Mouse (Mus musculus) spleen, postnatal 4 days (tissue): Measurements from ENCODE around the gene Amdhd2.

ENCODE experiments used
- DNase-seq, 2 experiments: peaks; one replicate each; pipeline ENCODE4 v3.0.0; 2022; ENCODE audit warnings: low spot score in 2 of 2

The Amdhd2 gene

DNA sequence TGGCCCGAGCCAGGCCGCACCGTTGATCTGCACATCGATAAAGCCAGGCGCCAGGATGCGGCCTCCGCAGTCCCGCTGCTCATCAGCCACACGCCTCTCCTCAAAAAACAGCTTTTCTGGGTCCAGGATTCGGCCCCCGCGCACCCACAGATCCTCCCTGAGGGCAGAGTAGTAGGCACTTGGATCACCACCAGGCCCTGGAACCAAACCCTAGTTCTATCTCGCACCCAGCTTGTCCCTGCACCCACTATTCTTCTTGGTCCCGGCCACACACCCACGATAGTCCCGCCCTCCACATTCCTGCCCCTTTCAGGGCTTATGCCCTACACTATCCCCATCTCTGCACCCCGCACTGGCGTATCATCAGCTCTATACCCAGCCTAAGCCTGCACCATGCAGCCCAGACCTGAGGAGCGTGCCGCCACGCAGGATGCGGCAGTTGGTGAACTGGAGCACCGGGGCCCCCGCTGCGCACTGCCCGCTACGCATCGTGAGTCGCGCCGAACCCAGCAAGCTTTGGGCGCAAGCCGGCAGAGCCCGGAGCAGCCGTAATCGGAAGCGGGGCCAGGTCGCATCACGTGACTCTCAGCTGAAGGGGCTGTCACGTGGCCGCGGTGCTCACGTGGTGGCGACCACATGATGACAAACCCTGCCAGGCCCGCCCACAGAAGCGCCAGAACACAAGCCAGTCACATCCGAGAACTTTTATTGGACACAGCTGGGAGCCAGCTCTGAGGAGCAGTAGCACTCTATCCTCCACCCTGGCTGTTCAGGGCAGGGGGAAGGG is at the start of gene Amdhd2:
Gene Amdhd2 (minus strand): TSS at position 591 of the 787 bp plus-strand sequence.
- DNase-seq: peak; percentile 94 to 98

DNA sequence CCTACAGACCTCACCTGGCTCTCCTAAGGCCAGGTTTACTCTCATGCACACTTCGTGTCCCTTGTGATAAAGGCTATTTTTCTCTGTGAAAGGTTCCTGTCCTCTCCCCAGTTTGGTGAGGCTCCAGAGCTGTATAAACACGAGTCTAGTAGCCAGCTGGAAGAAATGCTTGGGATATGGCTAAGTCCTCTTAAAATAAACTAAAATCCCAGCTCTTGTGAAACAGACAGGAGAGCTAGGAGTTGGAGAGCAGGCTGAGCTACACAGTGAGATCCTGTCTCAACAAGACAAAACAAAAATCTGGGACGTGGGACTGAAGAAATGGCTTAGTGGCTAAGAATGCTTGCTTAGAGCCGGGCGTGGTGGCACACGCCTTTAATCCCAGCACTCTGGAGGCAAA is 49.6 kb upstream of the Amdhd2 start:
- no peak for DNase-seq

DNA sequence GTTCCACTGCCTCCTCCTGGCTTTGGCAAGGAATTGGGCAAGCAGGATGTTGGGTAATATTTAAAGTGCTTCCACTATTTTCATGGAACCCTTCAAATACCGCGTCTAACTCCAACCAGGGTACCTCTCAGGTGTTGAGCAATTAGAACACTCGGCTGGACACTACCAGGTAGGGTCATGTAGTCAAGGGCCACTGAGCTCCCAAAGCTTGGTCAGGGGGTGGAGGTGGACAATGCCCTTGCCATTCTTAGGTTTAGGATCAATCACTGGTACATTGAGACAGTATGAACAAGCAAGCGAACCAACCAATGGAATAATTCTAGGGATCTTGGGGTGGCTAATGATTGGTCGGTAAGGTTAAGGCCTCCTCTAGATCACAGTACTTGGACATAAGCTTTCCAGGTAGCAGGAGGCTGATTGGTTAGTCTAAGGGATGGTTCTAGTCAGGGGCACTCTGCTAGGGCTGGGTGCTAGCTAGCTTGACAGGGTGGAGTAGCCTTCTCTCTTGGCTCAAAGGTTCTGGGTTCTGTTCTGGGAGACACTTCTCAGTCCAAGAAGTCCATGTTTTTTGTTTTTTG is 49.0 kb upstream of the Amdhd2 start:
- no peak for DNase-seq

- DNase-seq: no peak
Observed at GRCm38 (mm10) chr17:24211631-24212440, 48.3 kb upstream of the Amdhd2 start.

DNA sequence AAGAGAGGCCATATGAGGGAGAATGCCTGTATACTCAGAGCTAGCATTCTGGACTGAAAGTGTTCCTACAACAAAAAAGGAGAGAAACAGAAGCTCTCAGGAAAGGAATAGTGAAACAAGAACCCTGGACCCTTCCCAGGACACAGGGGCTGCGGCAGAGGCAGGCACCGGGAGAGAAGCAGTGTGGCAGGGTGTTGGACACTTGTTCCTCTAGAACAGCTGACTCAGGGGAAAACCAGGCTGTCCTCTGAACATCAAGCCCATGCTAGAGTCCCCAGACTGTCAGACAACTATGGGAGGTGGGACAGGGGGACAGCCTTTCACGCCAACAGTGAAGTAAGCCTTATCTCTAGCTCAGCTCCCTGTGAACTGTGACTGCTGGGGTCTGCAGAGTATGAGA is 47.0 kb upstream of the Amdhd2 start:
- no peak for DNase-seq

DNA sequence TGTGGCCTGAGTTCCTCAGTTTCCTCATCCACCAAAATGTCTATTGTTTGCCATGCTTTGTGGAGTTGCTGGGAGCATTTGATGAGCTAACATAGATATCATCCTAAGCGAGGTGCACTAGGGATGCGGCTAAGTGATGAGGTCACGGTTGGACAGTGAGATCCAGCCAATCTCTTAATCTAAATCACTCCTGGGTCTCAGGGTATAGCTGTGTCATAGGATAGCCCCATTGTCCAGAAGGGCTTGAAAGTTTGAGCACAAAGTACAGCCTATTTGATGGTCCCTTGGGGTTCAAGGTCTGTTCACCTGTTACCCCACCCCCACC is 46.3 kb upstream of the Amdhd2 start:
- no peak for DNase-seq

DNA sequence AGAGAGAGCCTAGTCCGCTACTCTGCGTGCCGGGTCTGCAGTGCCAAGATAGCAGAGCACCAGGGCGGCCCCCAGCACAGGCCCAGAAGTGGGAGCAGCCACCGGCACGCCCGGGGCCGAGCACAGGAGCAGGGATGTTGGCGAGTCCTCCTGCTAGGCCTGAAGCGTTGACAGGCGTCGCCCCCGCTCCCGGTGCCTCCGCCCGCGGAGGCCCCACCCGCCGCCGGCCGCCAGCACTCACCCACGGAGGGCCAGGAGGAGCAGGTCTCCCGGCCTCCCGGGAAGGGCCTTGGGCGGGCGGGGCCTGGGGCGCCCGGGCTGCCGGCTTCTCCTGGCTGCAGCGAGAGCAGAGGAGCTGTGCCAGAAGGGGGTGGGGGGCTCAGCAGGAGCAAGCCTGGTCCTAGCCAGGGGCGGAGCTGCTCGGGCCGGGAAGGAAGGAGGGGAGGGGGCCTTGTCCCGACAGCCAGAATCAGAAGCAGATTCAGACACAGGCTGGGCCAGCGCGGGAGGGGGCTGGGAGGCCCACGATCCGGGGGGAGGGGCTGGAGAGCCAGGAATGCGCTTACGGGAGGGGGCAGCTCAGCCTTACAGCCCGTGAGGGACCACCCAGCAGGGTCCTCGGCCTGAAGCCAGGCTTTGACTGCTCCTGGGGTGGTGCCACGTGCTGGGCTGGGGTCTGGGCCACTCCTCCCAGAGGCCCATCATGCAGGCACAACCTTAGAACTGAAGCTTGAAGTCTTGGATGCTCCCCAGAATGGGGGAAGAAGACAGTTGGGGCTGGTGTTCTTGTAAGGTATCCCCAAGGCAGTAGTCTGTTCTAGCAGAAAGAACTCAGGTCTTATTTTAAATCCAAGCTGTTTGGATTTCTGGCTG is 45.7 kb upstream of the Amdhd2 start, which contains the start of gene Ntn3:
Gene Ntn3 (minus strand): TSS at position 489 of the 873 bp plus-strand sequence.
- DNase-seq: peak; percentile 85 to 90

GRCm38 (mm10) chr17:24208641-24209042 is 45.1 kb upstream of the Amdhd2 start:
- no peak for DNase-seq

GRCm38 (mm10) chr17:24207768-24208640 is 44.4 kb upstream of the Amdhd2 start:
- peak in 1 of 2 experiments; percentile 70 for DNase-seq

DNA sequence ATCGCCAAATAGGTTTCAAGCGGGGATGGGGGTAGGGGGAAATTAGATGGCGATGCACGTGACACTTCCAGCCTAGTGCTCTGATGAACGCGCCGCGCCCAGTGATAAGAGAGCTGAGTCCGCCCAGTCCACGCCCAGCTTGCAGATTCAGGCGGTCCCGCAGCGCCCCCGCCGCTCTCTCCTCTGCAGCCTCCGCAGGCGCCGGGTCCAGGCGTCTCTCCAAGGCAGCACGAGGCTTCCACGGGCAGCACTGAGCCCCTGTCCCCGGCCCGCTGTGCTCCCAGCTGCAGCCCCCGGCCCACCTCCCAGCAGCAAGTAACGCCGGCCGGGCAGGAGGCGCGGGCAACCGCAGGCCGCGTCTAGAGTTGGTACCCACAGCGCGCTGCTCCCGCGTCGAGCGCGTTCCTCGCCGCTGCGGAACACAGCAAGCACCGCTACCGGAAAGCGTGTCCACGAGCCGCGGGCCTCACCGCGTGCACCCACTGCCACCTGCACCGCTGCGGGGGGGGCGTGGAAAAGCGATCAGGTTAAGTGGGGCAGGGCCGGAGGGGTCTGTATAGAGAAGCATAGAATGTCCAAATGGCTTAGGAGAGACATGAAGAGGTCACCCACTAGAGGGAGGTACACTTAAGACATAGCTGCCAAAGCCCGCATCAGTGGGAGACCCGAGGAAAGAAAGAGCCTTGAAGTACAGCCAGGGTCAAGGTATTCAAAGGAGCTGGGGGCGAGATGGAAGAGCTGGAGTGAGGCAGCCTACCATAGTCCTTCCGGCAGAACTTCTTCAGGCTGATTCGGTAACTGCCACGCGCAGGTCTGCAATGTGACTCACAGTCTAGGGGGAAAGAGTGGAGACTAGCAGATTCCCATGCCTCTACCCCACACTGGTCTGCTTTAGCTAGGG is 43.1 kb upstream of the Amdhd2 start:
- peak; percentile 79 to 88 for DNase-seq

GRCm38 (mm10) chr17:24205908-24206361 is 42.4 kb upstream of the Amdhd2 start:
- DNase-seq: peak in 1 of 2 experiments; percentile 82

- peak; percentile 90 to 94 for DNase-seq
Observed at GRCm38 (mm10) chr17:24205284-24205888, 41.8 kb upstream of the Amdhd2 start, which contains the start of gene Tbc1d24. Tbc1d24 (minus strand) TSS chr17:24205562.

DNA sequence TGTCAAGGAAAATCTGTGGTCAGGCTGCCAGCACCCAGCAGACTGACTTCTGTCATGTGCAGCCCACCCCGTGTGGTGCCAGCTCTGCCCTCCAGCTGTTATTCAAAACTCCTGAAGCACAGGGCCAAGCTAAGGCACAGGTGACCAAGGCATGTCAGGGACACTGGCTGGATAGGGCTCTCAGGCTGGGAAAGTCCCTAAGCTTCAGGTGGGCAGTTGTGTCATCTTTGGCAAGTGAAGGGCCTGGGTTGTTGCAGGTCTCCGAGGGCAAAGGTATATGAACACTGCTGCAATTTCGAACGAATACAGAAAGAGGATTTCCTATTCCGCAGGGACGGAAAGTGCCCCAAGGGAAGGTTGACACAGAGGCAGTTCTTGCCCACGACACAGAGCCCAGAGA is 41.3 kb upstream of the Amdhd2 start:
- no peak for DNase-seq

- DNase-seq: no peak
Observed at GRCm38 (mm10) chr17:24203611-24204534, 40.3 kb upstream of the Amdhd2 start.

DNA sequence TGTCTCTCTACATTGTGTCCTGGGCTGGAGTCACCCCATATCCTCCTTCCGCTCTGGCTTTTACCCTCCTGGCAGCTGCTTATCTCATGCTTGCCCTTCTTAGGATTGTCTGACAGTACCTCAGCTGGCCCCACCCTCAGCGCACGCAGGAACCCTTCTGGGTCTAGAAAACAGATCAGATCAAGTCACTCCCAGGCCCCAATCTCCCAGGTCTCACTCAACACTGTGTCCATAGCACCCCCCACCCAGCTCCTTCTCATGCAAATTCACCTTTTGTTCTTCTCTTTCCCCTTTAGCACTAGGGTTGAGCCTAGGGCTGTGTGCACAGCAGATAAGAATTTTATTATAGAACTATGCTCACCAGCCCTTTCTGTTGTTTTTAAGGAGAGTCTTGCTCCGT is 39.5 kb upstream of the Amdhd2 start:
- peak; percentile 68 to 73 for DNase-seq

GRCm38 (mm10) chr17:24201092-24201491 is 37.5 kb upstream of the Amdhd2 start:
- no peak for DNase-seq

GRCm38 (mm10) chr17:24199741-24200140 is 36.2 kb upstream of the Amdhd2 start:
- DNase-seq: no peak

DNA sequence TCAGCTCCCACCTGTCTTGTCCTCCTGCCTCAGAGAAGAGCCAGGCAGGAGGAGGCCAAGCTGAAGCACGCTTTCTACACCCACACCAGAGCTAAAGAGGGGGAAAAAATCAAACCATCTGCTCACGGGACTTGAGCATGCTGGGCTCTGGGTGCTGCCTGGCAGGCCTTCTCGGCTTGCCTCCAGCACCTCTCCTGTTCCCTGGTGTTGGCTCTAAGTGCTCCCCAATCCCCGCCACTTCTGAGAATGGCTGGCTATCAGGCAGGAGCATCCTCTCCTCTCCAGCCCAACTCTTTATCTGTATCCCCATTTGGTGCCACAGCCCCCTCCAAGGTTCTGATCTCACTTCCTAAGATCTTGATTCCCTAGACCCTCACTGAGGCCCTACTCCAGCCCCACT is 35.7 kb upstream of the Amdhd2 start:
- DNase-seq: no peak
